In the genomic region with DNA sequence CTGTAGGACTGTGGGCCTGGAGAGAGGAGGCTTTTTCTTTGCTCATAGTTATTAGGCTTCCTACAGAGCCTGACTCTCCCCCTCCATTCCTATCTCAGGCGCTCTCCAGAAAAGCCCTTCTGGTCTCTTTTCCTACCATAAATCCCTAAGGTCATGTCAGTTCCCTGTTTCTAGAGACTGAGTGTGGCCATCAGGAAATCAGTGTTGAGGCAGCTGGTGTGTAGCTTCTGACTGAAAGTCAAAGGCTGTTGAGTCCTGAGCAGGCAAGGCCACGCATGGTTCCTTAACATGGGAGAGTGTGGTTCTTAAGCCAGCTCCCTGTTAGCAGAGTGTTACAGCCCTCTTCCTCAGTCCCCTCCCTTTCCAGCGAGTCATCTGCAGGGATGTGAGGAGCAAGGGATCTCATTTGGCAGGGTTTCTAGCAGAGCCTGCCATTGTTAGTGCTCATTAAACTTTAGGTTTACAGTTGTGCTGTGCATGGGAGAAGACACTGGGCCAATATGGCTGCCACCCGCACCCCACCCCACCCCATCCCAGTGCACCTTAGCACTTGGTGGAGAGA, we compare ENCODE assay signal across 13 mouse cellular contexts. TPM values are rescaled to one million over a fixed set of nuclear protein-coding genes. Genes with fewer than 3 reads are reported as not detected.
DNase-seq lines count a peak whose midpoint lies in the region; ATAC-seq and TF ChIP-seq lines count a peak whose summit lies in the region.
"Had no signal": no experiment of that assay in that cellular context is flagged by ENCODE, and none has a peak within 500 bp of the region (broad histone marks: within the 10 kb centered on the region; RNA-seq: fewer than 3 reads in every experiment).

No protein-coding gene starts in this region.

- DNase-seq in heart, adult 2 months: no peak
- DNase-seq in heart, postnatal 4 days: no peak
- no peak for DNase-seq in liver, postnatal 0 days
- no peak for DNase-seq in liver, embryonic 11.5 days (ENCODE audit: low spot score)
- no peak for DNase-seq in testis, postnatal 10 days (ENCODE audit: low spot score)
- DNase-seq: cerebellum, adult 11-12 months; thymus, postnatal 36 days had no signal

- H3K27ac ChIP-seq in heart, adult 2 months: peak overlapping the region; percentile 32
- H3K27ac ChIP-seq in liver, postnatal 0 days (ENCODE audit: low read depth): peak overlapping the region; percentile 62; the same call in 1 of the 2 replicates
- no peak overlapping the region for H3K27ac ChIP-seq in liver, embryonic 11.5 days (ENCODE audit: low read depth, low read length)
- H3K27ac ChIP-seq in embryonic fibroblast, embryonic 13.5 days (ENCODE audit: insufficient read depth, low read length): no peak overlapping the region
- H3K27ac ChIP-seq in stomach, embryonic 14.5 days (ENCODE audit: low read length): 0 out of 2 replicates have a peak overlapping the region, but pooled peaks have one; percentile 3
- H3K27ac ChIP-seq: embryonic facial prominence, embryonic 12.5 days; forebrain, embryonic 10.5 days; stomach, embryonic 15.5 days had no signal

- no peak overlapping the region for H3K4me3 ChIP-seq in heart, adult 2 months
- no peak overlapping the region for H3K4me3 ChIP-seq in liver, postnatal 0 days (ENCODE audit: low read depth, low read length)
- H3K4me3 ChIP-seq in liver, embryonic 11.5 days (ENCODE audit: low read depth, low read length): no peak overlapping the region
- H3K4me3 ChIP-seq in embryonic fibroblast, embryonic 13.5 days (ENCODE audit: insufficient read depth, low read length): no peak overlapping the region
- no peak overlapping the region for H3K4me3 ChIP-seq in stomach, embryonic 14.5 days (ENCODE audit: low read depth, low read length)
- H3K4me3 ChIP-seq: embryonic facial prominence, embryonic 12.5 days; forebrain, embryonic 10.5 days; stomach, embryonic 15.5 days had no signal

- no peak overlapping the region for H3K4me2 ChIP-seq in liver, postnatal 0 days (ENCODE audit: low read depth, low read length)
- no peak overlapping the region for H3K4me2 ChIP-seq in liver, embryonic 11.5 days
- no peak overlapping the region for H3K4me2 ChIP-seq in stomach, embryonic 14.5 days (replicated peaks; ENCODE audit: low read depth, low read length)
- H3K4me2 ChIP-seq: embryonic facial prominence, embryonic 12.5 days; midbrain, embryonic 11.5 days; stomach, embryonic 15.5 days had no signal

- no peak overlapping the region for H3K9ac ChIP-seq in heart, adult 2 months (ENCODE audit: low read depth, low read length)
- H3K9ac ChIP-seq in liver, postnatal 0 days (replicated peaks): no peak overlapping the region
- no peak overlapping the region for H3K9ac ChIP-seq in liver, embryonic 11.5 days (ENCODE audit: low read depth, low read length)
- H3K9ac ChIP-seq in stomach, embryonic 14.5 days (replicated peaks; ENCODE audit: low read depth, low read length): no peak overlapping the region
- H3K9ac ChIP-seq: embryonic facial prominence, embryonic 12.5 days; stomach, embryonic 15.5 days had no signal

- H3K9me3 ChIP-seq in liver, postnatal 0 days (ENCODE audit: low read length): no peaks in the 10 kb centered on the region
- H3K9me3 ChIP-seq in liver, embryonic 11.5 days (ENCODE audit: control insufficient read depth, low read length): no peaks in the 10 kb centered on the region
- no peaks in the 10 kb centered on the region for H3K9me3 ChIP-seq in stomach, embryonic 14.5 days (ENCODE audit: control insufficient read depth, low read depth, low read length)
- H3K9me3 ChIP-seq: embryonic facial prominence, embryonic 12.5 days; forebrain, embryonic 10.5 days; stomach, embryonic 15.5 days had no signal

- no peak for TF ChIP-seq CTCF in heart, adult 2 months (IDR thresholded peaks at IDR 0.05)
- no peak for TF ChIP-seq CTCF in liver, postnatal 0 days (IDR thresholded peaks at IDR 0.05; ENCODE audit: low read depth)
- no peak for TF ChIP-seq CTCF in embryonic fibroblast, embryonic 13.5 days (IDR thresholded peaks at IDR 0.05; ENCODE audit: borderline replicate concordance, insufficient read depth, low read length)

- no peaks in the 10 kb centered on the region for H3K27me3 ChIP-seq in heart, adult 2 months (ENCODE audit: control insufficient read depth, insufficient read depth, low read length)
- no peaks in the 10 kb centered on the region for H3K27me3 ChIP-seq in liver, postnatal 0 days (ENCODE audit: insufficient read depth, low read length)
- no peaks in the 10 kb centered on the region for H3K27me3 ChIP-seq in liver, embryonic 11.5 days (replicated peaks; ENCODE audit: control insufficient read depth, insufficient read depth, low read length)
- no peaks in the 10 kb centered on the region for H3K27me3 ChIP-seq in stomach, embryonic 14.5 days (ENCODE audit: control insufficient read depth, insufficient read depth, low read length)
- H3K27me3 ChIP-seq: embryonic facial prominence, embryonic 12.5 days; stomach, embryonic 15.5 days had no signal

- TF ChIP-seq EP300 in heart, adult 2 months (IDR thresholded peaks at IDR 0.05; ENCODE audit: insufficient read depth, low read depth, low read length): no peak
- no peak for TF ChIP-seq EP300 in liver, postnatal 0 days (IDR thresholded peaks at IDR 0.05; ENCODE audit: low read depth)

- peaks cover 4% of the 10 kb centered on the region for H3K79me2 ChIP-seq in heart, adult 2 months (replicated peaks; ENCODE audit: control insufficient read depth, insufficient read depth, low read length)

- ATAC-seq in liver, postnatal 0 days: no peak
- ATAC-seq in liver, embryonic 11.5 days (replicated peaks; ENCODE audit: low FRiP score): no peak
- no peak for ATAC-seq in stomach, embryonic 14.5 days (ENCODE audit: insufficient number of reproducible peaks, insufficient read depth, low FRiP score, low read depth)

- H3K4me1 ChIP-seq in heart, adult 2 months (ENCODE audit: control insufficient read depth, insufficient read depth, low read length): peaks cover 38% of the 10 kb centered on the region
- peaks cover 18% of the 10 kb centered on the region for H3K4me1 ChIP-seq in liver, postnatal 0 days (ENCODE audit: insufficient read depth)
- H3K4me1 ChIP-seq in liver, embryonic 11.5 days (replicated peaks; ENCODE audit: control insufficient read depth, insufficient read depth, low read length): peaks cover 8% of the 10 kb centered on the region
- peaks cover 13% of the 10 kb centered on the region for H3K4me1 ChIP-seq in embryonic fibroblast, embryonic 13.5 days (ENCODE audit: control insufficient read depth, insufficient read depth, low read length)
- peaks cover 48% of the 10 kb centered on the region; the same call in 1 of the 2 replicates for H3K4me1 ChIP-seq in stomach, embryonic 14.5 days (ENCODE audit: control insufficient read depth, insufficient read depth, low read length)

- 69% methylated on average over 4 of the region's 4 CpGs for WGBS in heart, adult 2 months
- WGBS in liver, postnatal 0 days (ENCODE audit: insufficient replicate concordance): 70% methylated on average over 4 of the region's 4 CpGs
- WGBS in liver, embryonic 11.5 days: 88% methylated on average over 4 of the region's 4 CpGs
- 79% methylated on average over 4 of the region's 4 CpGs for WGBS in stomach, embryonic 14.5 days

- intact Hi-C loops in heart, adult 2 months (cut with DNase I): no loop called here

- TF ChIP-seq POLR2A in heart, adult 2 months (IDR thresholded peaks at IDR 0.05; ENCODE audit: insufficient read depth, low read depth, low read length): no peak
- TF ChIP-seq POLR2A in embryonic fibroblast, embryonic 13.5 days (IDR thresholded peaks at IDR 0.05; ENCODE audit: low read depth, low read length): 0 out of 2 replicates have a peak, but pooled peaks have one; percentile 21

- no peaks in the 10 kb centered on the region; the same call in 1 of the 2 replicates for H3K36me3 ChIP-seq in heart, adult 2 months (ENCODE audit: control insufficient read depth, insufficient read depth, low read length)
- no peaks in the 10 kb centered on the region for H3K36me3 ChIP-seq in liver, postnatal 0 days (replicated peaks; ENCODE audit: insufficient read depth, low read length)
- no peaks in the 10 kb centered on the region for H3K36me3 ChIP-seq in liver, embryonic 11.5 days (ENCODE audit: control insufficient read depth, insufficient read depth, low read length)
- no peaks in the 10 kb centered on the region for H3K36me3 ChIP-seq in stomach, embryonic 14.5 days (ENCODE audit: control insufficient read depth, insufficient read depth, low read length)
- H3K36me3 ChIP-seq: embryonic facial prominence, embryonic 12.5 days; stomach, embryonic 15.5 days had no signal

RNA-seq across cellular contexts. Expression of gene Taf11, which starts 27.5 kb away (rescaled TPM):
- total RNA-seq in heart, adult 2 months (2021): 10 to 100 TPM; 21.5 to 21.6 TPM
- polyA plus RNA-seq in heart, adult 2 months (2012; rRNA removed): 12.5 and 13.2 TPM in 2 replicates
- total RNA-seq in heart, postnatal 4 days (2021): 10 to 100 TPM; 28.5 to 29.3 TPM
- 17.4 and 17.8 TPM in 2 replicates for polyA plus RNA-seq in liver, postnatal 0 days (2015; fragmentation: Nextera tagmentation; extraction: Ambion mirVana)
- 61.0 and 70.0 TPM in 2 replicates for polyA plus RNA-seq in liver, embryonic 11.5 days (2014; fragmentation: Nextera tagmentation; extraction: Ambion mirVana)
- polyA plus RNA-seq in embryonic fibroblast, embryonic 13.5 days (2011; ENCODE audit: insufficient read length, low read depth, missing spikeins): 33.2 and 39.5 TPM in 2 replicates
- polyA plus RNA-seq in stomach, embryonic 14.5 days (2014; fragmentation: Nextera tagmentation; extraction: Ambion mirVana): 63.3 and 67.9 TPM in 2 replicates

RNA-seq across cellular contexts. Expression of gene Anks1, which starts 28.0 kb away (rescaled TPM):
- total RNA-seq in heart, adult 2 months (2021): 10 to 100 TPM; 51.6 to 76.4 TPM
- 64.4 and 90.1 TPM in 2 replicates for polyA plus RNA-seq in heart, adult 2 months (2012; rRNA removed)
- 10 to 100 TPM; 54.2 to 59.2 TPM for total RNA-seq in heart, postnatal 4 days (2021)
- polyA plus RNA-seq in liver, postnatal 0 days (2015; fragmentation: Nextera tagmentation; extraction: Ambion mirVana): 2.3 and 3.0 TPM in 2 replicates
- polyA plus RNA-seq in liver, embryonic 11.5 days (2014; fragmentation: Nextera tagmentation; extraction: Ambion mirVana): 8.3 and 8.9 TPM in 2 replicates
- polyA plus RNA-seq in embryonic fibroblast, embryonic 13.5 days (2011; ENCODE audit: insufficient read length, low read depth, missing spikeins): 9.9 and 12.7 TPM in 2 replicates
- polyA plus RNA-seq in stomach, embryonic 14.5 days (2014; fragmentation: Nextera tagmentation; extraction: Ambion mirVana): 19.5 and 19.8 TPM in 2 replicates

Comparison
In these comparisons a context has a peak if more than half of its experiments do, and no peak if none do; other contexts are left out.
1. H3K27ac ChIP-seq: peak in heart, adult 2 months (single experiment), liver, postnatal 0 days (single experiment) and stomach, embryonic 14.5 days (single experiment); none in liver, embryonic 11.5 days (single experiment) and embryonic fibroblast, embryonic 13.5 days (single experiment).